Mouse (Mus musculus): ENCODE results near the gene Nelfb.
A peak's percentile ranks its signal among the peaks of the same experiment; 100 is the strongest.

Nelfb gene

GRCm38 (mm10) chr2:25196172-25196954 is 14.9 kb downstream of the Nelfb start, which contains the start of gene Tor4a:
Tor4a (minus strand) TSS chr2:25196886.
- DNase-seq (ENCODE audit: low spot score): no peak

- DNase-seq (ENCODE audit: low spot score): no peak
Observed at GRCm38 (mm10) chr2:25195211-25196156, 15.8 kb downstream of the Nelfb start.

GRCm38 (mm10) chr2:25194486-25195171 is 16.7 kb downstream of the Nelfb start:
- DNase-seq (ENCODE audit: low spot score): no peak

- DNase-seq (ENCODE audit: low spot score): no peak
Observed at GRCm38 (mm10) chr2:25194006-25194405, 17.3 kb downstream of the Nelfb start.

GRCm38 (mm10) chr2:25193330-25193770 is 17.9 kb downstream of the Nelfb start:
- peak; percentile 63 for DNase-seq (ENCODE audit: low spot score)

- DNase-seq (ENCODE audit: low spot score): no peak
Observed at GRCm38 (mm10) chr2:25187841-25188240, 23.4 kb downstream of the Nelfb start.

GRCm38 (mm10) chr2:25186575-25186930 is 24.7 kb downstream of the Nelfb start:
- DNase-seq (ENCODE audit: low spot score): no peak

- DNase-seq (ENCODE audit: low spot score): no peak
Observed at GRCm38 (mm10) chr2:25185625-25186574, 25.4 kb downstream of the Nelfb start.

- DNase-seq (ENCODE audit: low spot score): no peak
Observed at GRCm38 (mm10) chr2:25184496-25184895, 26.8 kb downstream of the Nelfb start.

- no peak for DNase-seq (ENCODE audit: low spot score)
Observed at GRCm38 (mm10) chr2:25183336-25183735, 28.0 kb downstream of the Nelfb start.

GRCm38 (mm10) chr2:25182664-25183063 is 28.6 kb downstream of the Nelfb start:
- DNase-seq (ENCODE audit: low spot score): no peak

- no peak for DNase-seq (ENCODE audit: low spot score)
Observed at GRCm38 (mm10) chr2:25181891-25182397, 29.3 kb downstream of the Nelfb start.

- DNase-seq (ENCODE audit: low spot score): no peak
Observed at GRCm38 (mm10) chr2:25180973-25181890, 30.1 kb downstream of the Nelfb start.

- DNase-seq (ENCODE audit: low spot score): peak; percentile 84
Observed at GRCm38 (mm10) chr2:25180478-25180903, 30.8 kb downstream of the Nelfb start, which contains the start of gene Nrarp. Nrarp (plus strand) TSS chr2:25180758.

- no peak for DNase-seq (ENCODE audit: low spot score)
Observed at GRCm38 (mm10) chr2:25179566-25180217, 31.6 kb downstream of the Nelfb start.

GRCm38 (mm10) chr2:25178285-25178972 is 32.9 kb downstream of the Nelfb start:
- no peak for DNase-seq (ENCODE audit: low spot score)

GRCm38 (mm10) chr2:25177685-25178084 is 33.6 kb downstream of the Nelfb start:
- no peak for DNase-seq (ENCODE audit: low spot score)

- DNase-seq (ENCODE audit: low spot score): no peak
Observed at GRCm38 (mm10) chr2:25177076-25177475, 34.2 kb downstream of the Nelfb start.

Measured in layer of hippocampus, adult 9-10 months (tissue).